Mouse (Mus musculus) neural tube, embryonic 11.5 days (tissue): ENCODE results near the gene Nagk. TPM values are rescaled to one million over a fixed set of nuclear protein-coding genes. Genes with fewer than 3 reads are reported as not detected.
"Not testable (repeated sequence)": the region's sequence is repeated elsewhere in the genome, so short reads cannot be mapped to it uniquely, and the experiment has no call there.

Source experiments
- ATAC-seq: fragments of 200-750 bp; cut with Nextera tagmentation; 2 replicates; pipeline ENCODE4 v1.8.0; 2017; ENCODE audit warnings: moderate number of reproducible peaks, mild to moderate bottlenecking, moderate TSS enrichment, moderate library complexity; ENCODE audit not compliant: insufficient read depth, low FRiP score, low TSS enrichment
- DNase-seq: peaks from one replicate; pipeline ENCODE4 v3.0.0-alpha.2; 2015; ENCODE audit warnings: low spot score
- H3K27ac ChIP-seq: fragments of 300-500 bp; sonication (generic); 2 replicates; pipeline ENCODE4 v1.5.1; 2014; ENCODE audit warnings: low read depth, mild to moderate bottlenecking, low read length
- H3K27me3 ChIP-seq: fragments of 300-500 bp; sonication (generic); 2 replicates; pipeline ENCODE4 v1.6.1; 2014; ENCODE audit warnings: mild to moderate bottlenecking, low read length, mixed read lengths; ENCODE audit not compliant: control insufficient read depth, insufficient read depth
- H3K36me3 ChIP-seq: fragments of 300-500 bp; sonication (generic); 2 replicates; pipeline ENCODE4 v1.6.1; 2014; ENCODE audit warnings: mild to moderate bottlenecking, low read length, moderate library complexity, mixed read lengths; ENCODE audit not compliant: control insufficient read depth, insufficient read depth
- H3K4me1 ChIP-seq: fragments of 300-500 bp; sonication (generic); 2 replicates; pipeline ENCODE4 v1.6.1; 2014; ENCODE audit warnings: low read length, mixed read lengths; ENCODE audit not compliant: control insufficient read depth, insufficient read depth
- H3K4me2 ChIP-seq: fragments of 300-500 bp; sonication (generic); 2 replicates; pipeline ENCODE4 v1.6.1; 2014; ENCODE audit warnings: low read depth, mild to moderate bottlenecking, moderate library complexity
- H3K4me3 ChIP-seq: fragments of 300-500 bp; sonication (generic); 2 replicates; pipeline ENCODE4 v1.5.1; 2014; ENCODE audit warnings: low read depth, low read length
- H3K9ac ChIP-seq: fragments of 300-500 bp; sonication (generic); 2 replicates; pipeline ENCODE4 v1.6.1; 2014; ENCODE audit warnings: mild to moderate bottlenecking, low read length
- H3K9me3 ChIP-seq: fragments of 300-500 bp; sonication (generic); 2 replicates; pipeline ENCODE4 v1.6.1; 2016; ENCODE audit warnings: low read length; ENCODE audit not compliant: control insufficient read depth
- WGBS: fragments of 180-500 bp; shearing (Covaris S2); extraction: QIAGEN DNeasy Blood & Tissue Kit; methylation state at CpG from one replicate; pipeline ENCODE4 v1.1.7; 2014; 5-methylcytosine and 5-hydroxymethylcytosine counted together
- polyA plus RNA-seq: library from polyadenylated mRNA; unstranded; fragments of >200 nt; fragmentation: Nextera tagmentation; extraction: Ambion mirVana; gene quantifications from 2 replicates; pipeline ENCODE4 v1.2.1, GENCODE M21; 2014

Nagk gene
- polyA plus RNA-seq, 1 experiment from 2014 or later = 36.4 TPM

DNA sequence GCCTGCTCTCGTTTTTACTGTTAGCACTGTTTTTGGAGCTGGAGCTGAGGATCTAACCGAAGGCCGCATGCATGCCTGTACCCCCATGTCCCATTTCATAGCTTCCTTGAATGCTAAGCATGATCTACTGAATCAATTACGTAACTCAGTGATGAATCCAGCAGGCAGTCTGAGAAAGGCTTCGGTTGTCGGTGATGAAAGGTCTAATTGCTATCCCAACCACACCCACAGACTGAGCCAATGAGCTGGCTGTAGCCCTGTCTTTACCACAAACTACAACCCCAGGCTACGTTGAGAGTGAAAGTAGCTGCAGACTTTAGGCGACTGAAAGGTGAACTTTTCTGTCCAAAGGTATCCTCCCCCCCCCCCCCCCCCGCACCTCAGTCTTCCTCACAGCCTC lies 20.7 kb upstream of the Nagk start:
- Histone ChIP-seq H3K4me2 (peak overlapping the region; percentile 81; the same call in 1 of the 2 replicates), H3K36me3 (peaks cover 2% of the 10 kb centered on the region; the same call in 1 of the 2 replicates), H3K9me3 (no peaks in the 10 kb centered on the region), H3K9ac (no peak overlapping the region), H3K4me1 (peaks cover 11% of the 10 kb centered on the region), H3K27ac (no peak overlapping the region), H3K27me3 (no peaks in the 10 kb centered on the region), H3K4me3 (no peak overlapping the region; the same call in 1 of the 2 replicates)
- ATAC-seq (no peak), DNase-seq (no peak)
- 59% methylated on average over 8 of the region's 9 CpGs for WGBS

GRCm38 (mm10) chr6:83774781-83775563 lies 19.8 kb upstream of the Nagk start:
- H3K9me3 ChIP-seq = no peaks in the 10 kb centered on the region
- WGBS = 2% methylated on average over 14 of the region's 14 CpGs
- peak overlapping the region; percentile 91 for H3K4me3 ChIP-seq
- H3K27me3 ChIP-seq = no peaks in the 10 kb centered on the region
- DNase-seq (peak; percentile 36), ATAC-seq (peak; percentile 32)
- peak overlapping the region; percentile 92 for H3K9ac ChIP-seq
- peaks cover 2% of the 10 kb centered on the region; the same call in 1 of the 2 replicates for H3K36me3 ChIP-seq
- peaks cover 11% of the 10 kb centered on the region for H3K4me1 ChIP-seq
- H3K4me2 ChIP-seq = peak overlapping the region; percentile 81
- peak overlapping the region; percentile 75 for H3K27ac ChIP-seq

GRCm38 (mm10) chr6:83775638-83776293 lies 19.0 kb upstream of the Nagk start, which contains the start of gene Tex261:
Tex261 (minus strand) TSS chr6:83775813.
- WGBS = under 1% methylated on average over 43 of the region's 45 CpGs

DNA sequence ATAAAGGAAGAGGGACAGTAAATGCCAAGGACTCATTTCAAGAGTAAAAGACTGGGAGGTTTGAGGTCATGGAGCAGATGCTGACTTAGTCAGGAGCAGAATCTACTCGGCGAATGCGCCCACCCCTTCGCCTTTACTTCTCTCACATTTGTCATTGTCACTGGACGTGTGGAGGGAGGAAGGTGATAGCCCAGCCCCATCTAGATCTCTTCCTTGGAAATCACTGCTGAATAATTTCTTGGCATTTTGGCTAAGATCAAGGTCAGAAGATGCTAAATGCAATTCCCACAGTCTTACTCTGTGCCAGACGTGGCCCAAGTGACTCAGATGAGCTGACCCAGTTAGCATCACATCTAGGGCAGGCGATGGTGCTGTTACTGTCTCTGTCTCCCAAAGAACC lies 16.5 kb upstream of the Nagk start:
- Histone ChIP-seq H3K9ac (no peak overlapping the region), H3K27me3 (no peaks in the 10 kb centered on the region), H3K4me3 (no peak overlapping the region), H3K36me3 (no peaks in the 10 kb centered on the region), H3K4me2 (no peak overlapping the region), H3K9me3 (no peaks in the 10 kb centered on the region), H3K27ac (no peak overlapping the region), H3K4me1 (peaks cover 11% of the 10 kb centered on the region)
- ATAC-seq (no peak), DNase-seq (no peak)
- 79% methylated on average over 7 of the region's 7 CpGs for WGBS

More at GRCm38 (mm10) chr6:83775638-83776293, 19.0 kb upstream of the Nagk start, which contains the start of gene Tex261:
- peak; percentile 93 for DNase-seq
- no peaks in the 10 kb centered on the region for H3K9me3 ChIP-seq
- H3K4me3 ChIP-seq = peak within 1 kb of the TSS; percentile 91
- no peaks in the 10 kb centered on the region for H3K27me3 ChIP-seq
- H3K9ac ChIP-seq = peak within 1 kb of the TSS; percentile 92
- peaks cover 2% of the 10 kb centered on the region; the same call in 1 of the 2 replicates for H3K36me3 ChIP-seq
- H3K4me2 ChIP-seq = peak within 1 kb of the TSS; percentile 81
- peak; percentile 90 for ATAC-seq
- H3K4me1 ChIP-seq = peaks cover 11% of the 10 kb centered on the region
- H3K27ac ChIP-seq = peak within 1 kb of the TSS; percentile 75

GRCm38 (mm10) chr6:83779026-83779425 lies 15.8 kb upstream of the Nagk start:
- peaks cover 9% of the 10 kb centered on the region for H3K4me1 ChIP-seq
- ATAC-seq = no peak
- H3K4me3 ChIP-seq = no peak overlapping the region
- no peak overlapping the region for H3K27ac ChIP-seq
- no peak for DNase-seq
- WGBS = 3% methylated on average over 5 of the region's 5 CpGs
- H3K9ac ChIP-seq = no peak overlapping the region
- no peak overlapping the region for H3K4me2 ChIP-seq
- H3K9me3 ChIP-seq = no peaks in the 10 kb centered on the region
- H3K27me3 ChIP-seq = no peaks in the 10 kb centered on the region
- H3K36me3 ChIP-seq = no peaks in the 10 kb centered on the region

- no peaks in the 10 kb centered on the region for H3K27me3 ChIP-seq
- no peak overlapping the region for H3K27ac ChIP-seq
- no peak overlapping the region for H3K9ac ChIP-seq
- no peaks in the 10 kb centered on the region for H3K9me3 ChIP-seq
- ATAC-seq (no peak), DNase-seq (no peak)
- H3K36me3 ChIP-seq = no peaks in the 10 kb centered on the region
- 79% methylated on average over 3 of the region's 3 CpGs for WGBS
- H3K4me3 ChIP-seq = no peak overlapping the region
- no peaks in the 10 kb centered on the region; the same call in 1 of the 2 replicates for H3K4me1 ChIP-seq
- H3K4me2 ChIP-seq = no peak overlapping the region
These were observed 8.4 kb upstream of the Nagk start for GRCm38 (mm10) chr6:83786426-83786825.

DNA sequence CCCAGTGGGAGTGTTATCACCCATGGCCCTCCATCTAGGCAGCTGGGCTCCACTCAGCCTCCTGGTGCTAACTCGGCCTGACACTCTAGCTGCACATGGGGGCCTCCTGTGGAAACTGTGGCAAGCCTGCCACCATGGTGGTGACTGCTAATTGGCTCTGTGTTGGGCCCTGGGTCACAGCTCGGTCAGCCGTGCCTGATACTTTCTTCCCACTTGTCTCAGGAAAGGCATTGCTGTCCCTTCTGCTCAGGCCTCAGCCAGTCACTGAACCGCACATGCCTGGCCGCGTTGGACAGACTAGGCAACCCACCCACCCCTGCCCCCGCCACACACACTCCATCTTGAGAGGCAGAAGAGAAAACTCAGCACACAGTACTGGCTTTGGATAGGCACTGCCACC lies 6.2 kb upstream of the Nagk start:
- H3K4me3 ChIP-seq = no peak overlapping the region
- H3K36me3 ChIP-seq = no peaks in the 10 kb centered on the region
- H3K27ac ChIP-seq = 0 out of 2 replicates have a peak overlapping the region, but pooled peaks have one; percentile 20
- H3K4me1 ChIP-seq = no peaks in the 10 kb centered on the region; the same call in 1 of the 2 replicates
- no peaks in the 10 kb centered on the region for H3K9me3 ChIP-seq
- 44% methylated on average over 7 of the region's 7 CpGs for WGBS
- peak; percentile 67 for DNase-seq
- H3K4me2 ChIP-seq = no peak overlapping the region
- ATAC-seq = peak; percentile 68
- H3K9ac ChIP-seq = peak overlapping the region; percentile 35; the same call in 1 of the 2 replicates
- no peaks in the 10 kb centered on the region for H3K27me3 ChIP-seq

GRCm38 (mm10) chr6:83790533-83790932 lies 4.2 kb upstream of the Nagk start:
- H3K4me2 ChIP-seq, H3K4me3 ChIP-seq, ATAC-seq, H3K27me3 ChIP-seq, H3K27ac ChIP-seq, H3K36me3 ChIP-seq, H3K4me1 ChIP-seq, H3K9me3 ChIP-seq, H3K9ac ChIP-seq, DNase-seq: not testable (repeated sequence)
- 71% methylated on average over 5 of the region's 5 CpGs for WGBS
